Mouse (Mus musculus): Measurements from ENCODE around the gene Tmem182. TPM values are rescaled to one million over a fixed set of nuclear protein-coding genes. Genes with fewer than 3 reads are reported as not detected.

The Tmem182 gene
- total RNA-seq (2021), result 100 to 1,000 TPM; 161 to 172 TPM

DNA sequence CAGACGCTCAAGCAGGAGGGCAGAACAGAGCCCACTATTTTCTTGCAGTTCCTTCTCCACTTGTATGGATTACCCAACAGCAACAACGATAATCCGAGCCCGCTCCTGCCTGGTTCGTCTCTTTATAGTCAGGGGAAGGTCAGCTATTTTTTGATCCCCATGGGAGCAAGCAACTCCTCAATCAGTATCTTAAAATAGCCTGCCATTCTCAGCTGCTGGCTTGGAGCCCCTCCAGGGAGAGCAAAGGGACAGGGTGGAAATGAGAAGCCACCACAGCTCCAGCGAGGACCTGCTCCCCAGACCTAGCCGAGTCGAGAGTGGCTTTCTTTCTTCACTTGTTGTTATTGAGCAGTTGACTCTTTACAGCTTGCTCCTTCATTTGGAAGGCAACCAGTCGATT lies at the start of gene Tmem182:
Tmem182 (plus strand) TSS at position 251 of the 400 bp plus-strand sequence.
- DNase-seq, result peak; percentile 70 to 72
- intact Hi-C loops (cut with DNase I), result no loop called here

- DNase-seq, result no peak
- intact Hi-C loops (cut with DNase I), result no loop called here
These were observed 45.5 kb upstream of the Tmem182 start for GRCm38 (mm10) chr1:40759751-40760445.

- intact Hi-C loops (cut with DNase I), result no loop called here
- DNase-seq, result no peak
These were observed 41.4 kb upstream of the Tmem182 start for GRCm38 (mm10) chr1:40764042-40764441.

DNA sequence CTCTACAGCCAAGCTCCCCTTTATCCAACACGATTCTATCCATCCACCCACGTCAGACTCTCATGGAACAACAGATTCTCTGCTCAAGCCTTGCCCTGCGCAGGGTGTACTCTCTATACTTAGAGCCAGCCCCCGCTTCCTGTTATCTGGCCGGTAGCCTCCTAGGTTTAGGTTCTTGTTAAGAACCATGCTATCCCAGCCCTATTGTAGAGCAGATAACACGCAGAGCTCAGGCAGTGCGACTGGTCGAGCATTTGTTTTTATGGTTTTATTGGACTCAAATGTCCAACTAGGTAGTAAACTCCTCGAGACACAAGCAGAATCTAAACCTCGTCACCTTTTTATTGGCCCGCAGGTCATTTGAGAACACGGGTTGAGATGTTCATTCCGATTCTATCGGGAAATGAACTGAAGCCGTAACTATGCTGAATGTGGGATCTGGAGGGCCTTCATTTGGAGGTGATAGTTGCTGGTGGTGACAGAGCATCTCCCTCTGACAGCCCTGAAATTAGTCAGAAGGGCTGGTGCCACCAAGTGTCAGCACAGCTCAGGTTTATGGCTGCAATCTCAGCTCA lies 40.6 kb upstream of the Tmem182 start:
- intact Hi-C loops (cut with DNase I), result loop anchor here (5.0 kb wide), 1 partner anchor 82 kb away; the partner anchor contains the start of gene Slc9a2
- no peak for DNase-seq

DNA sequence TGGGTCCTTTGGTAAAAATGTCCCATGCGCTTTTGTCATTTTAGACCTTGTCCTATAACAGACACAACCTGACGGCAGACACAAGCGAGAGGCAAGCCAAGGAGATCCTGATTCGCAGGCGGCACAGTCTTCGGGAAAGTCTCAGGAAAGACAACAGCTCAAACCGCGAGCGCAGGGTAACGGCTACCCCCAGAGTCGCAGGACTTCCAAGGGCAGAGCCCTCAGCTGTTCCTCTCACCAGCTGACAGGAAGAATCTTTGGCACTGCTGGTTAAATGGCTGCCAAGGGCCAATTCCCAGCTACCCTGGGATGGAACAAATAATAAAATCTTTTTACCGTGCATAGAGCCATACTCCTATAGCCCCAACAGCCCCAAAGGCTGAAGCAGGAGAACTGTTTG lies 39.9 kb upstream of the Tmem182 start:
- DNase-seq, result no peak
- intact Hi-C loops (cut with DNase I), result loop anchor here (5.0 kb wide), 1 partner anchor 83 kb away; the partner anchor contains the start of gene Slc9a2

- intact Hi-C loops (cut with DNase I), result loop anchor here (5.0 kb wide), 1 partner anchor 85 kb away; the partner anchor contains the start of gene Slc9a2
- DNase-seq, result no peak
These were observed 37.8 kb upstream of the Tmem182 start for GRCm38 (mm10) chr1:40767588-40767987.

GRCm38 (mm10) chr1:40768606-40769005 lies 36.8 kb upstream of the Tmem182 start:
- DNase-seq, result peak; percentile 6 to 52
- intact Hi-C loops (cut with DNase I), result loop anchor here (1.0 to 5.0 kb wide), 3 partner anchors 86 to 189 kb away; partner anchors contain the start of gene Slc9a2

- no peak for DNase-seq
- intact Hi-C loops (cut with DNase I), result loop anchor here (2.0 to 5.0 kb wide), 2 partner anchors 87 to 151 kb away; partner anchors contain the start of gene Slc9a2
These were observed 36.0 kb upstream of the Tmem182 start for GRCm38 (mm10) chr1:40769331-40769894.

DNA sequence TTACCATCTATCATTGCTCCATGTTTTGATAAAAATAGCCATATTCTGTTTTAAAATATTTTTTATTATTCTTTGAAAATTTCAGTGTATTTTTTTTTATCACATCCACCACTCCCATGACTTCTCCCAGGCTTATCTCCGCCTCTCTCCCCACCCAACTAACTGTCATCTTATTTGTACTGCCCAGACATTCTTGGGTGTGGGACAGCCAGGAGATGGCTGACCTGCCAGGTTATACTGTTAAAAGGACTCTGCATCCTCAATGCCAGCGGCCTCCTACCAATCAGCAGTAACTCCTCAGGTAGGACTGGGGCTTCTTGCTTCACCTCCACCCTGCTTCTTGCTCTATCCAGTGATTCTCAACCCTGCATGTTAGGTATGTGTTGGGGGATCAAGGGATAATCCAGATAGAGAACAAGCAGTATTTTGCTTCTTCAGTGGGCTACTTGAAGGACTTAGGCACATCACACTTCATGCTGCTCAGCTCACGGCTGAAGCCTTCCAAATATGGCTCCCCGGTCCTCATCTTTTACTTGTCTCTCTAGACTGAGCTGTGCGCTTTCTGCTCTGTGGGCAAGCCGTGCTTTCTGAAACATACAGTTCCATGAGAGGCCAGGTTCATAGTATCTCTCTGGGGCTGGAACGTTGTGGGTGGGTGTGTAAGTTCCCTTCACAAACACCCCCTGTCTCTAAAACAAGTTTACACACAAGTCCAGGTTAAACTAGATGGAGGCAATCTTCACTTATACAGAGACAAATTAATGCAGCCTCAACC lies 34.0 kb upstream of the Tmem182 start:
- intact Hi-C loops (cut with DNase I), result no loop called here
- no peak for DNase-seq

- no peak for DNase-seq
- intact Hi-C loops (cut with DNase I), result no loop called here
These were observed 32.2 kb upstream of the Tmem182 start for GRCm38 (mm10) chr1:40773234-40773633.

GRCm38 (mm10) chr1:40774040-40774439 lies 31.4 kb upstream of the Tmem182 start:
- no peak for DNase-seq
- intact Hi-C loops (cut with DNase I), result no loop called here

- intact Hi-C loops (cut with DNase I), result no loop called here
- DNase-seq, result no peak
These were observed 29.3 kb upstream of the Tmem182 start for GRCm38 (mm10) chr1:40776102-40776501.

DNA sequence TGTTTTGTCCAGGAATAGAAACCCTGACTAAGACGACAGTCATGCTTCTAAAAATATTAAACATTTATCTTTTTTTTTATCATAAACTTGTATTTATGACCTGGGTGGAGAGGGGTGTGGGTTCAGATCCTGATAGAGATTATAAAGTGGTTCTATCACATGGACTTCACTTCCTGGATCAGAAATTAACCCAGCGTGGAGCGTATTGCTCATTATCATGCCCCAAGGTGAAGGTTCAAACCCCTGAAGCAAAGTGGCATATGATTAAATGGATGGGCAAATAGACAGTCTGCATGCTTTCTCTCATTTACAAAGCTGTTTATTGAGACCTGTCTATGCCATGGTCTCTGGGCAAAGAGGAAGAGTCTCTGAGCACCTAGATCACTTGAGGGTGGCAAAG lies 28.6 kb upstream of the Tmem182 start:
- intact Hi-C loops (cut with DNase I), result no loop called here
- no peak for DNase-seq

GRCm38 (mm10) chr1:40783450-40783849 lies 22.0 kb upstream of the Tmem182 start:
- no peak for DNase-seq
- intact Hi-C loops (cut with DNase I), result no loop called here

GRCm38 (mm10) chr1:40784306-40784705 lies 21.1 kb upstream of the Tmem182 start:
- no peak for DNase-seq
- intact Hi-C loops (cut with DNase I), result no loop called here

DNA sequence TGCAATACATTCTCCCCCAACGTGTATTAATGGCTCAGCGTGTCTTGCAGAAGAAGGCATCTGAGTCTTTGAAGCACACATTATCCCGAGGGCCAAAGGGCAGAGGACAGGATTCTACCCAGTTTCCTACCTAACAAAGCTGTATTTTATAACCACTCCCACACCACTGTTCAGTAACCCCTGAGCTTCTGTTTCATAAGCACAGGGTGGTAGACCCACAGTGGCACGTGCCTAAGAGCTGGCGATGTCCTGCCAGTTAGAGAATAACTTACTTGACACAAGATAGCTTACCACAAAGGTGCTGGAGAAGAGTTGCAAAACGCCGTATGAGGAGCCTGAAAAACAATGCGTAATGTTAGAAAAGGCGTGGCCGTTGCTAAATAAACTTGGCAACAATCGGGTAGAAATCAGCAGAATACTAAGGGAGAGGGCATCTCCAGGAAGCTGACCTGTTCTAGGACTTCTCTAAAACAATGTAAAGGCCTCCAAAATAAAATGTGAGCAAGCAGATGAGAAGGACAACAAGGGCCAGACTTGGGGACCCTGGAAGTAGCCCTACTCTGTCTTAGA lies 19.4 kb upstream of the Tmem182 start:
- intact Hi-C loops (cut with DNase I), result no loop called here
- no peak for DNase-seq

GRCm38 (mm10) chr1:40788956-40789355 lies 16.4 kb upstream of the Tmem182 start:
- DNase-seq, result no peak
- intact Hi-C loops (cut with DNase I), result no loop called here

GRCm38 (mm10) chr1:40789666-40790233 lies 15.7 kb upstream of the Tmem182 start:
- intact Hi-C loops (cut with DNase I), result no loop called here
- no peak for DNase-seq

DNA sequence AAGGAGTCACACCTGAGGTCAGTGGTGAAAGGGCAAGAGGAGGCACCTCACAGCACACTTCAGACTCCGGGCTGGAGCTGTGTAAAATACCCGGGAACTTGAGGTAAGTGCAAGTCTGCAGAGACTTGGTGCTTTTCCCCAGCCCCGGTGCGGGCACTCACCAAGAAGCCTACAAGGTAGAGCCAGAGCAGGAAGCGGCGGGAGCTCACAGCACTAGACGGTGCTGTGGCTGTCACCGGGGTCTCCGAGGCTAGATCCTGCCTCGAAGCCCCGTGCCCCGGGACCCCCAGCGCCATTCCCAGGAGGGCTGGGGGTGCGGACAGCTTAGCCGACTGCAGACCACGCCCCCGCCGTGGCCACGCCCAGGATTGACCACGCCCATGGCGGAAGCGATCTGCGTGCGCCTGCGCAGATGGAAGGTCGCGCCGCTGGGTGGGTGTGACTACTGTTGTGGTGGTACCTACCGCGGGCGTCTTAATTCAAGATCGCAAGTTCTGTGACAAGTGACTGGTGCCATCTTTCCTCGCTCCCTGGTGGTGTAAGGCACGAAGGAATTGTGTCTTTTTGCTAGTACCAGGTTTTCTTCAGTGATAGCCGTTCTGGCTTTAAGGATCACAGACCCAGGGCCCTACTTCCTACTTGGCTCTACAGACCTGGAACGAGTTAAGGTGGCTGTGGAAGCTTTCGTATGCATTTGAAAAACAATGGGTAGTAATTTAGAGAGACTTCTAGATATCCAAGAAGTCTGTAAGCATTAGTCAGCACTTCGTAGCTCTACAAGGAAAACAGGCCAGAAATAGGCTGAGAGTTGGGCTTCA lies 14.9 kb upstream of the Tmem182 start, which contains the start of gene Mfsd9:
Mfsd9 (minus strand) TSS at position 364 of the 818 bp plus-strand sequence.
- intact Hi-C loops (cut with DNase I), result no loop called here

More for the DNA sequence above, 14.9 kb upstream of the Tmem182 start, which contains the start of gene Mfsd9:
- peak; percentile 91 to 93 for DNase-seq
